Mouse (Mus musculus) lung, postnatal 4 days (tissue): ENCODE measurements at regions not wholly inside any gene's neighbourhood (a gene's known extent, or its start where the extent isn't known, plus 50 kb on each side); places are given as distances from the start of the nearest gene placed in this dataset.
"Not testable (repeated sequence)": the region's sequence is repeated elsewhere in the genome, so short reads cannot be mapped to it uniquely, and the experiment has no call there.

Experiments used
- DNase-seq, 2 experiments: peaks; one replicate each; pipeline ENCODE4 v3.0.0; 2021

DNA sequence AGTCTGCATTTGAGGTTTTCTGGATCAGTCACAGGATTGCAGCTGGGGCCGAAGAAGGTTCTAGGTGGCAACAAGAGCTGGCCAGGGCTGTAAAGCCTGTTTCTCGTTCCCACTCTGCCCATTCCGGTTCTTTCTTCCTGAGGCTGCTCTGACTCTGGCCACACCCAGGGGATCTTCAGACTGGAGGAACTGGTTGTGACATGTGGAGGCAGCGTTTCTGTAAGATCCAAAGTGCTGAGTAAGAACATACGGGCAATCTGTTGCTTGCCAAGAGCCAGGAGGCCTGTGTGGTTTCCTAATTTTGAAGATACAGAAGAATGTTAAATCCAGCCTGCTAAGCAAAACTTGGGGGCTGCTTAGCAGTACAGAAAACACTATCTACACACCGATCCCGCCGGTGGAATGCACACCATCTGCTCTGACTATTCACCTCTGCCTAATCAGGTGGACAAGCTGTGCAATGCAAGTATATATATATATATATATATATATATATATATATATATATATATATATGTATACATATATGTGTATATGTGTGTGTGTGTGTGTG is 99.3 kb upstream of the Bmp2k start:
- peak; percentile 53 to 60 for DNase-seq

DNA sequence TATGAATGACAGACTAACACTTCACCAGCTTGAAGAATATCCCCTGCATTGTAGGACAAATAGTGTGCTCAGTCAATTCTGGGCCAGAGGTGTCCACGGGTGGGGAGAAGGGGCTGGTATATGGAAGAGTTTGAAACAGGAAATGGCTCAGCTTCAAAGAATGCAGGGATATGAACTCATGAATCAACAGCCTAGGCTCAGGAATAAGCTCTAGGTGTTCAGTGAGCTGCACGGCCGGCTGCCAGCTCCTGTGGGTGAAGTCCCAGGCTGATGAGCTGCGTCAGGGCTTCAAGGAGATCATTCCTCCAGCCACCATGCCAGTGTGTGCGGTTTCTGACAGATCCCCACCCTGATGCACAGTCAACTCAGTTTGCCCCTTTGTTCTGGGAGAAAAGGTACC is 98.8 kb upstream of the Bmp2k start:
- DNase-seq, result no peak

DNA sequence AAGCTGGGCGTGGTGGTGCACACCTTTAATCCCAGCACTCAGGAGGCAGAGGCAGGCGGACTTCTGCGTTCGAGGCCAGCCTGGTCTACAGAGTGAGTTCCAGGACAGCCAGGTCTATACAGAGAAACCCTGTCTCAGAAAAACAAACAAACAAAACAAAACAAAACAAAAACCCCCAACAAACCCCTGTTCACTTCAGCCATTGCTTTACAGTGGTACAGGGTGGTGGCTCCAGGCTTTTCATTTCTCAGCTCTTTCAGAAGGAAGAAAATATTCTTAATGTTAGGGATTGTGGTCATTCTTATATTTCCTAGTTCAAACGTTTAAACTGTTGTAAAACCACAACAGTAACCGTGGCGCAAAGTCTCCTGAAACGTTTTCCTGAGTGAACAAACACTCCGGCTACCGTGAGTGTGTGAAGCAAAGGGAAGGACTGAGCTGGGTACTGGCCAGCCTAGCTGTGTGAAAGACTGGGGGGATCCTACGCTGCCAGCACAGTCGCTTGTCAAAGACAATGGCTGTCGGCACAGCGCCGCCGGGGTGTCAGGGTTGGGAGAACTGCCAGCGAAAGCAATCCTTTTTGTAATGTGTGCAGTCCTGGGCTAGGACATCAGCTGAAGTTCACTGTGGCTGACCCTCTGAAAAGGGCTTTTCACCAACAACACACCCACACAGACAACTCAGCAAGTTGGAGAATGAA is 91.8 kb upstream of the Bmp2k start:
- peak; percentile 57 to 74 for DNase-seq

DNA sequence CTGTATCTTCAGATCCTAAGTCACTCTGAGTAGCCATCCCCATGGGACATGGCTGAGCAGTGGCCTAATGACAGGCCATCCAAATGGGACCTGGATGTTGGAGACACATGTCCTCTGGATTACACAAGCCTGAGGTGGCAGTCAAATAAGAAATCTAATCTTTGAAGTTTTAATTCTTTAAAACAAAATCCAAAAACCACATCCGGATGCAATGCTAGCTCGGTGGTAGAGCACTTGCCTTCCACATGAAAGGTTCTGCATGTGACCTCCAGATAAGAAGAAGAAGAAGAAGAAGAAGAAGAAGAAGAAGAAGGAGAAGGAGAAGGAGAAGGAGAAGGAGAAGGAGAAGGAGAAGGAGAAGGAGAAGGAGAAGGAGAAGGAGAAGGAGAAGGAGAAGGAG is 89.1 kb upstream of the Bmp2k start:
- not testable (repeated sequence) for DNase-seq

DNA sequence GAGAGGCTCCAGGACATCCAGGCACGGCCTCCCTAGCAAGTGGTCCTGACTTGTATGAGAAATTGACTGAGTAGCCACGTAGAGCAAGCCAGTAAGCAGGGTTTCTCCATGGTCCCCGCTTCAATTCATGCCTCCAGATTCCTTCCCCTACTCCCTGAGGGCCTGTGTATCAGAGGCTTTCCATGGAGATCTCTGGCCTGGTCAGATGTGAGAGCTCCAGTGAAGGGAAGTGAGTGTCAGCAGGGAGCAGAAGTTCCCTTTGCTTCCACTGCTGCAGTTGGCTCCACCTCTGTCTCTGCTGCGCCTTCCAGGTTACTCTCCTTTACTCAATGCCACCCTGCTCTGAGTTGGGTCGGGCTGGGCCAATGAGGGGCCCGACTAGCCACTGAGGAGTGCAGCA is 88.3 kb upstream of the Bmp2k start:
- DNase-seq, result no peak

DNA sequence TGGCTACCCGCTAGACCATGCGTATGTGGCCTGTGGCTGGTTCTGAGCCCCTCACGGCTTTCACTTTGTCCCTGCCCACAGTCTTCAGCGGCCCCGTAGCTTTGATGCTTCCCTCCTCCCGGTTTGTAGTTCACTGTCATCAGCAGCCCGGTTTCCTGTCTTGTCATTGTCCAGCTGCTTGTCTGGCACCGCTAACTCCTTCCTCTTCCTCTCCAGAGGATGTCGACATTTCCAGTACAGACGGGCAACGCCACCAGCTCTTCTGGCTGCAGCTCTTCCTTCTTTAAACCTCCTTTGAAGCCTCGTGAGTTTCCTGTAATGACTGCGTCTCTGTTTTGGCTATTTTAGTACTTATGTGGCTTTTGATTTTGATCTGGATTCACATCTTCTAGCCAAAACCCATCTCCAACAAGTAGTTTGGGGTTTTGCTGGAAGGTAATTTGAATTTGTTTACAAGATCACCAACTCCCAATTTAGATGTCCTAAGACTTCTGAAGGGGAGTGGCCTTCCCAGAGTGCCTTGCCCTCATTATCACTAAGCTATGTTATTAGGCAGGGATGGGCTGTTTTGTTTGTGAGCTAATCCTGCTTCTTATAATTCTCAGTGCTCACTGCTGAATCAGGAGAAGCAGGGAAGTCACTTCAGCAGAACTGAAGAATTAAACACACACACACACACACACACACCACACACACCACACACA is 85.8 kb upstream of the Bmp2k start:
- peak; percentile 81 to 88 for DNase-seq

DNA sequence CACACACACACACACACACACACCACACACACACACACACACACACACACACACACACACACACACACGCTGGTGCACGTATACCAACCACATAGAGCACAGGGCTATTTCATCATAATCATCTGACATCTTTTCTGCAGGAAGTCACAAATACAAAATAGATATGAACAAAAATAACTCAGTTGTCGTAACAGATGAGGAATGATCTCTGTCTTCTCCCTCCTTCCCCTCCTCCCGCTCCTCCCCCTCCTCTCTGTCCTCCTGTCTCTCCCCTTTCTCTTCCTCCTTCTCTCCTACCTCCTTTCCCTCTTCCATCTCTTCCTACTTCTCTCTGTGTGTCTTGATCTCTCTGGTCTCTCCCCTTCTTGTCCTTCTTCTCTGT is 85.2 kb upstream of the Bmp2k start:
- DNase-seq, result no peak

DNA sequence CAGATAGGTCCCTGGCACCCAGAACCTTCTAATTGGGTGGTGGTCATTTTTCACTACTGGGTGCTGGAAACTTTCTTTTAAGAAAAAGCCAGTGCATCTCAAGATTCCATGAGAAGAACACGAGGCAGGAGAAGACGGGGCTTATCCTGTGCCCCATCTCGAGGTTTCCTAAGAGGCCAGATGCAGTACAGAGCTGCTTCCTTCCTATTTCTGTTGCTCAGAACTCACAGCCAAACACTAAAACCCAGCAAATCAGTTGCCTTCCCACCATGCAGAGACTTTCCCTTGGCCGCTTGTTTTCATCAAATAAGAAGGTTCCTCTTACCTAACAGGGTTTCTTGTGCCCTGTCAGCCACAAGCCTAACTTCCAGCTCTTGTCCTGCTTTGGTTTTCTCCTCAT is 84.7 kb upstream of the Bmp2k start:
- DNase-seq, result peak in 1 of 2 experiments; percentile 41

DNA sequence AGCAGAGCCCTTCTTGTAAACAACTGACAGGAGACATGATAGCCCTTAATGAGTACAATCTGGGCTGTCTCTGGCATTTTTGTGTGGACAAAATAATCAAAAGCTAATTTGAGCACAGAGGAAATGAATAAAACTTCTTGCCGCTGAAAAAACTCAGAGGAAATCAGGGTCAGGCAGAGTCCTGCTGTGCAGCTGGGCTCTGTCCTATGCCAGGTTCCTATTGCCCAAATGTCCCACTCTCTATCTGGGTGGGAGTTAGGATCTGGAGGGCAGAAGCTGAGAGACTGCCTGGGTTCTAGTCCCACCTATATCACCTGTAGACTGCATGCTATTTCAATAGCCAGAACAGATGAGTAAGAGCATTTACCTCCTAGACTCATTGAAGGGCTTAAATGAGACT is 83.8 kb upstream of the Bmp2k start:
- DNase-seq, result peak in 1 of 2 experiments; percentile 61

DNA sequence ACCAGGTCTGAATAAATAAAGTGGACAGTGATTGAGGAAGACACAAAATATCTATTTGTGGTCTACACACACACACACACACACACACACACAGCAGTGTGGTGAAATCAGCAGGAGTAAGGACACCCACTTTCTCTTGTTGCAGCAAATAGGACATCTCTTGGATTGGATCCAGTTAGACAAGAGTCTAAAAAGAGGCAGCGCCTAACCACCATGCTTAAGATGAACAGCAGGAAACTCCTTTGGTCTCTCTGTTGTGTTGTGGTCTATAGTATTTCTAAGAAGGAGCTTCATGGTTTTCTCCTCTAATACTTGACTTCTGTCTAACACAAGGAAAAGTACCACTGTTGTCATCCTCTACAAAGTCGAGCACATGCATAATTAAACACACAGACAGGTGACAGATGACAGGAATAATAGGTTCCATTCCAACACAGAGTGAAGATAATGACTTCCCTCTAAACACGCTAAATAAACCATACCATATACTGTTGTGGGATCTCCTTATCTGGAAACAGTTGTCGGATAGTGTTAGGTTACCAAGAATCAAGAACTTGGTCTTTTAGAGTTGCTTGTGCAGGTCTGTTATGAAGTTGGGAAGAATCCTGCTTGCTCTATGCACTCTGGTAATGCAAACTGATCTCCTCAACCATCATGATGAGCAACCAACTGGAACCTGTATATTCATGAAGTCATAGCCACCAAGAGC is 82.6 kb upstream of the Bmp2k start:
- no peak for DNase-seq

DNA sequence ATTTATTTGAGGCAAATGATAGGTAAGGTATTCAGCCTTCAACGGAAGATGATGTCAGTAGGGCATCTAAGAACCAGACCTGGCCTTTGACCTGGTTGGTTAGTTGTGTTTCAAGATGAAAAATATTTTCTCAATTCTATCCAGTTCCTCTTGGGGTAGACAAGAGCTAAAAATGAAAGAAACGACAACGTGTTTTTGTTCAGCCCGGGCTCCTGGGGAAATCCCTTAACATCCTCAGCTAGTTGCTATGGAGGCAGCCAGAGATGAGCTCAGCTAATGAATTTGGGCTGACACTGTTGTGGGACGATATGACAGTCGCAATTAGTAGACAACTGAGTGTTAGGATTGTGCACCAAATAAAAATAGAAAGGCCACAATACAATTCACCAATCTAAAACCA is 80.6 kb upstream of the Bmp2k start:
- no peak for DNase-seq

DNA sequence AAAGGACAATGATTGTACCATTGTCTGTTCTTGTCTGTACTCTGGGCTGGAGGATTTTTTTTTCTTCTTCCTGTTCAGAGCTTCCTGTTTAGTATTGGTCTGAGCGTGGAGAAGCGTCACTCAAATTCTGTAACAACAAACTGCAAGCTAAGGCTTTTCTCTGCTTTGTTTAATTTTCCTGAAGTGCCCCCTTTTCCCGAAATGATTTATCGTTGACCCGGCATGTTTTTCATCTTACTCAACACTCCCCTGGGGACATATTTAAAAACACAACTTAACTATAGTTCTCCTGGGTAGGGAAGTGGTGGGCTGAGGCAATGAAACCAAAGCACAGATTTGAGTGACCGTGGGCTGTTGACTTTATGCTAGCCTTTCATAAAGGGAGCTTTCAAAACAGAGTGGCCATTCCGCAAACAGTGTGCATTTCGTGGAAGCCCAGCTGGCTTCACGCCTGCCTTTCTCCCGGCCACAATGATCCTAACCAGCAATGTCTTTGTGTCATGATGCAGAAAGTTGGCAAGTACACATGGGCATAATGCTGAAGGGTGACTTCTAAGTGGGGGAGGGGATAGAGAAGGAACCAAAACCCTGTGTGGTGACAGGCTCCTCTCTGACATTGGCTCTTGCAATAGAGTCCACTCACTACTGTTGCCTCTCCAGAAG is 79.8 kb upstream of the Bmp2k start:
- peak; percentile 61 to 68 for DNase-seq

DNA sequence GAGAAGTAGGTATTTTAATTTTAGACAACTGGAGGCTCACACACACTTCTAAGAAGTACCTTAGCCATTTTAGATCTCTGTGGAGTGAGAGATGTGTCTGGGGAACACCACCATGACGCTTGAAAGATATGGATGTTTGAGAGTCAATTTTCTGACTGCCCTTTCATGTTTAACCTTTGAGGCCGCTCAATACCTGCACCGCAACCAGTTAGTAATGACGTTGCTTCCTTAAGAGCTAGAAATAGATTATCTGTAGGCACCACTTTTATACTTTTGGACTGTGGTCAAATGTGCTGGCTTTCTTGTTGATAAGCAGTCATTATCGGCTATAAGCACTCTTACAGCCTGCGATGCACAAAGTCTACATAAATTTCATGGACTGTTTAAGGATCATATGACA is 78.3 kb upstream of the Bmp2k start:
- no peak for DNase-seq

DNA sequence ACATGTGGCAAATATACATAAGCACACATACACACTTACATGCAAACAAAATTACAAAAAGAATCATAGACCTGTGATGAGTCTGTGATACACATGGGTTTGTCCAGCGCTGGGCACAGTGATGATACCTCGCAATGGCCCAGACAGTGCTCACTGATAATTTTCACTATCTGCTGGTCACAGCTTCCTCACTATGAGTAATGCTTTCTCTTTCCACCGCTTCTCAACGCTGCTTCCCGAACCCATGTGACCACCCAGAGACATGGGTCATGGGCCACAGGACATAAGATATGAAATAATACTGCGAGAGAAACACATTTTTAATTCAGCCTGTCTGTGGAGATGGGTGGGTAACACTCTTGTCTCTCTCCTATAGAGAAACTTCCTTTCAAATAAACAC is 76.5 kb upstream of the Bmp2k start:
- DNase-seq, result no peak

DNA sequence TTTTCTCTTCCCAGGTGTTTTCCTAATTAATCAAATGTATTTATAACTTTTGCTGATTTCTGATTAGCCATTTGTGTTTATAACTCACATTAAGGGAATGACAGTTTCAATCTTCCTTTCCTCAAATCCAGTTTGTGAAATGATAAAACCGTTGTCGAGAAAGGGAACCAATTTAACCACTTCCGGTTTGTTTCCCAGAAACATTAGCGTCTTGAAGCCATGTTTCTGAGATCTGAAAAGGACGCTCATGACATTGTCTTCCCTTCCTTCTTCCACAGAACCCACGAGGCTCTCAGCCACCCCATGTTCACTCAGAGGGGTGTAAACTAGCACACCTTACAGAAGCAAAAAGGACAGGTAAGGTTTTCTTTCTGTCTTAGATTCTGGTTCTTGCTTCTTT is 76.0 kb upstream of the Bmp2k start:
- DNase-seq, result no peak

DNA sequence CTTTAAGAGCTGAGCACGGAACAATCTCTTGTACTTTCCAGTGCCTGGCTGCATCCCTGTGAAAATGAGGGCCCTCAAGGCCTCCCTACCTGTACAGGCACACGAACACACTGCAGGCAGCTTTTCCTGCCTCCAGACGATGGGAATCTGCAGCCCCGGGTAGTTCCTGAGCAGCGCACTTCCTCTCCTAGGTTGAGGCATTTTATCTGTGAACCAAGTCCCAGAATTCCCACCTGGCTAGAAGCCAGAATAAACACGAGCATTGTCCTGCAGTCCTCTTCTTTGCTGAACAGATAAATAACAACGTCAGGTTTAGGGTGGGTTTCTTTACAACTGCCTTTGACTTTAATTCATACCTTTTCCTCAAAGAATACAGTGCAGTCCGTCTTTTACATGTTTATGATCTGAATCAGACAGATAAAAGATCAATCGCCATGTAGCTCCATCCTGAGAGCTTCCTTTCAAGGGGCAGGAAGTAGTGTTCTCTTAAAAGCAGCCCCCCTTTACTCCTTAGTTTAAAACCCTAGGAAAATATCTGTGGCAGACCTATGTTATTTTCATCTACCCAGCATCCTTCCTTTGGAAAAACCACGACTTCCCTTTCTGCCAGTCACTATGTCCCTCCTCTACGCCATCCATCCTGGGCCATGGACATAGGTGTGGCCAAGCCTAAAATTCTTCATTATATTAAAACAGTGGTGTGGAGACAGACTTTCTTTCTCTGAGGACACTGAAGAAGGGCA is 75.3 kb upstream of the Bmp2k start:
- peak; percentile 56 to 62 for DNase-seq

DNA sequence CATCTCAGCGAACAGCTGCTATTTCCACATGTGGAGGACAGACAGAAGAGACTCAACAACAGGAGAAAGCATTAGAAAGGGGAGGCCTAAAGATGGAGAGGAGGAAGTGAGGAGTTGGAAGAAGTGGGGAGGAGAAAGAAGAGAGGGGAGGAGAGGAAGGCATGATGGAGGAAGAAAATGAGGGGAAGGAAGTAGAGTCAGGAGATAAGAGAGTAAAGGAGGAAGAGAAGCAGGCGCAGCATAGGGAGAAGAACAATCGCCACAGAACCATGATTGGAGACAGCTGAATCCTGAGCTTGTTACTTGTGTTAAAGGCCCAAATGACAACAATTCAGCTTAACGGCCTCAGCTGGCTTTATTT is 74.8 kb upstream of the Bmp2k start:
- no peak for DNase-seq

DNA sequence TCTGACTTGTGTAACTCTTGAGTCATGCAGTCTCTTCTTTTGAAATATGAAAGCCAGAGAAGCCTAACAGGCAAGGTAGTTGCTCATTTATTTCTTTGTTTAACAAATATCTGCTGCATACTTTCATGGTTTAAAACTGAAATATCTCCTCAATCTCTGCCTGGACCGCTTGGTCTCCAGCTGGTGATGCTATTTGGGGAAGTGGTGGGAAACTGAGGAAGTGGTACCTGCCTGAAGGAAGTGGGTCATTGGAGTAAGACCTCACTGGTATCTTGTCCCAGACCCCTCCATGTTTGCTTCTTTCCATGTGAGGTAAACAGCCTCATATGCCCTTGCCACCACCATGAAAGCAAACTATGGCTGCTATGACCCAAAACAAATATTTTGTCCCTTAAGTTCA is 74.0 kb upstream of the Bmp2k start:
- no peak for DNase-seq

DNA sequence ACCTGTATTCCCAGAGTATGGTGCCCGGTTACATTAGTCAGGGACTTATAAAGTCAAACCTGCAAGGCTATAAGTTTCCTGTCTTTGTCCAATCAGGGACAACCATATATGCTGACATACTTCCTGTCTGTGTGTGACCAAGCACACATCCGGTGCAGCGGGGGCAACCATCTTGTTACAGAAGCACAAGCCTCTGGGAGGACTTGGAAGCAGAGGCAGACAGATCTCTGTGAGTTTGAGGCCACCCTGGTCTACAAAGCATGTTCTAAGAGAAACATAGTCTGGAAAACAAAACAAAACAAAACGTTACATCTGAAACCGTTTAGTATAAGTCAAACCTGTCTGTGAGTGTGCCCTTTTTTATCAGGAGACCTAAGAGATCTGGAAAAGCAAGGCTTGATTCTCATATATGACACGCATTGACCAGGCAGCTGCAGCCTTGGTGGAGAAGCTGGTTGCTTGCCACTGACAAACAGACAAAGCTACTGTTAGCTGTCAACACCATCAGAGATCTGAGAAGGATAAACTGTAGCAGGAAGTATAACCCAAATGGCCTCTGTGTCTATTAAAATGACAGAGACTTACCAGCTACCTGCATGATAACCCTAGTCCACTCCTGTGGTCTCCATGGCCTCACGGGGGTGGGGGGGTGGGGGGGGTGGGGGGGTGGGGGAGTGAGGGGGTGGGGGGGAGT is 72.6 kb upstream of the Bmp2k start:
- DNase-seq, result no peak

DNA sequence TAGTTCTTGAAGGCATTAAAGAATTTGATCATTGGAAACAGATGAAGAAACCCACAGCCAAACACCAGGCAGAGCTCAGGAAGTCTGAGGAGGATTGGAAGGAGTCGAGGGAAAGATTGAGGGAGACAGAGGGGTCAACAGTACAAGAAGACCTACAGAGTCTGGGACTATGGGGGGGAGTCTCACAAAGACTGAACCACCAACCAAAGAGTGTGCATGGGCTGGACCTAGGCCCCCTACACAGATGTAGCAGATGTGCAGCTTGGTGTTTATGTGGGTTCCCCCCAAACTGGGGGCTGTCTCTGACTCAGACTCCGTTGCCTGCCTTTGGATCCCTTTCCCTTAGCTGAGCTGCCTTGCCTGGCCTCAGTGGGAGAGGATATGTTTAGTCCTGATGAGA is 71.5 kb upstream of the Bmp2k start:
- no peak for DNase-seq

DNA sequence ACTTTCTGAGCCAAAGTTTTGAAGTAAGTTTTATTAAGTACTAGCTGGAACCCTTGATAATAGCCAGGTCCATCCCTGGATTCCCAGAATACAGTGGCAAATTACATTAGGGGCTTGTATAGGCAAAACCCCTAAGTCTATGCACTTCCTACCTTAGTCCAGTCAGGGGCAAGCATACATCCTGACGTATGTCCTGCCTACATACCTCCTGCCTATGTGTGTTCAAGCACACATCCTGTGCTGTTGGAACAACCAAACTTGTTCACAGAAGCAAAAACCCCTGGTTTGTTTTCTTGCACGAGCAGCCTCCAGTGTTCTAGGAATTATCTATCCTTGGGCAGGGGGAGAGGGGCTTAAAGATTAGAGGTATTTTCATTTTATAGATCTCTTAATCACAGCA is 66.4 kb upstream of the Bmp2k start:
- no peak for DNase-seq

DNA sequence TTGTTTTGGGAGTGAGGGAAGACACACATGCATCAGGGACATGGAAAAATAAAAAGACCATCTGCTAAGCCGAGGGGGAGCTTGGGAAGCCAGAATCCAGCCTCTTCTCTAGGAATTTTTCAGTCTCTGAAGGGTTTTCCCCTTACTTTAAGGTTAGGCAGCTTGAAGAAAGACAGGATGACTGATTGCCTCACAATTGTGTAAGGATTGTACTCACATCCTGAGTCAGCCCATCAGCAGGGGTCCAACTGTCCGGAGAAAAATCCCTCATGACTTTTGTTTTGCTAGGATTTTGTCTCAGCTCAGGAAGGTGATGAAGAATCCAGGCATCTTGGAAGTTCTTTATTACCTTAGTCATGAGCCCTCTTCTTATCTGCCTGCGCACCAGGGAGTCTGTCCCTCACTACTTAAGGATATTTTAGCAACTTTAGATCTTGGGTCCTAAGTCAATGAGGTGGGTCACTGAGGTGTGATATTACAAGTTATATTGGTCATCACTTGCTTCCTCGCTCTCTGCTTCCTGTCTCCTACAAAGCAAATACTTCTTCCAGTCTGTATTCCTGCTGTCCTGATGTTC is 65.8 kb upstream of the Bmp2k start:
- no peak for DNase-seq
